Mouse (Mus musculus): ENCODE measurements around the gene Phf2. TPM values are rescaled to one million over a fixed set of nuclear protein-coding genes. Genes with fewer than 3 reads are reported as not detected.

The Phf2 gene
- polyA plus RNA-seq, 1 experiment = 21.5 TPM

DNA sequence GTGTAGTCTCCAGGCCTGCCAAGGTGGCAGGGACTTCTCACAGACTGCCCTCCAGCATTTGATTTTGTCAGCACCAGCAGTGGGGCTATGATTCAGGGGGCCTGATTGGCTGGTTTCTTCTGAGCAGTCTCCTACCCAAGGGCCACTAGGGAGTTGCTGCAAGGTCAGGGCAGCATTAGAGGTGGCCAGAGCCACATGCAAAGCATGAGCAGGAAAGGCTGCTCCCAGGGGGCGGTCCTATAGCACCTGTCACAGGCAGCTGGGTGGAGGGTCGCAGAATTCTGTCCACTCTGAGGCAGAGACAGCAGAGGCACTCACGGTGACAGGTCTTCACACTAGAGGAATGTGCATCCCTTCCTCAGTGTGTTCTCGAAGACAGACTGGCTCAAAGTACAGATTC lies 12.1 kb downstream of the Phf2 start:
- TF ChIP-seq MYOD1 (IDR thresholded peaks at IDR 0.05; ENCODE audit: control insufficient read depth in 1 of 3, insufficient read length in 2 of 3, low read depth in 2 of 3) (peak in 2 of 3 experiments; percentile 46 to 54), MYOG (IDR thresholded peaks at IDR 0.05; ENCODE audit: control insufficient read depth in 1 of 3, insufficient read depth in 1 of 3, insufficient read length in 2 of 3, low read depth in 2 of 3) (peak in 2 of 3 experiments; percentile 43 to 73), USF1 (IDR thresholded peaks at IDR 0.05; ENCODE audit: low read depth) (no peak)
- H3K4me3 ChIP-seq = no peak overlapping the region
- no peak overlapping the region for H3ac ChIP-seq (ENCODE audit: control insufficient read depth, insufficient read length)
- H3K79me2 ChIP-seq (ENCODE audit: control insufficient read depth, insufficient read depth) = peaks cover 86% of the 10 kb centered on the region
- H3K36me3 ChIP-seq (ENCODE audit: control insufficient read depth, insufficient read depth) = no peaks in the 10 kb centered on the region
- H3K4me2 ChIP-seq (ENCODE audit: low read depth) = no peak overlapping the region
- no peaks in the 10 kb centered on the region for H3K27me3 ChIP-seq (ENCODE audit: control insufficient read depth, insufficient read depth, insufficient read length)

DNA sequence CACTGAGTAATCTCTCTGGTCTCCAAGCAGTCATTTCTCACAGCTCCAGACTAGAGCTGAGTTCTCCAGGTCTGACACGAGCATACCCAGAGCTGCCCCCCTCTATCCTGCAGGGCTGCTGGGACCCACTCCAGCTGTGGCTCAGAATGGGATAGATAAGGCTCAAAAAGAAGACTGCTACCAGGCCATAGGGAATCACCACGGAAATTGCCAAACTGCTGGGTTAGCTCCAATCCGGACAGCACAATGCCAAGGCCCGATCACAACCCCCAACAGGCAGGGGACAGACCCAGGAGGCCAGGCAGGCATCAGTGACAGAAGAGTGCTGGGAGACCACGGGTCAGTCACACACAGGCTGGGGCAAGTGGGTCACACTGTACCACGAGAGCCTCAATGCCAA lies 12.9 kb downstream of the Phf2 start:
- H3ac ChIP-seq (ENCODE audit: control insufficient read depth, insufficient read length) = no peak overlapping the region
- H3K79me2 ChIP-seq (ENCODE audit: control insufficient read depth, insufficient read depth) = peaks cover 86% of the 10 kb centered on the region
- TF ChIP-seq USF1 (IDR thresholded peaks at IDR 0.05; ENCODE audit: low read depth) = no peak
- TF ChIP-seq CEBPB (IDR thresholded peaks at IDR 0.05; ENCODE audit: insufficient read depth, poor library complexity, severe bottlenecking) = no peak
- TF ChIP-seq POLR2AphosphoS2 (IDR thresholded peaks at IDR 0.05; ENCODE audit: insufficient read length, low read depth) = no peak
- TF ChIP-seq REST (IDR thresholded peaks at IDR 0.05; ENCODE audit: insufficient read depth, insufficient read length) = no peak
- no peak overlapping the region for H3K4me3 ChIP-seq
- no peaks in the 10 kb centered on the region for H3K27me3 ChIP-seq (ENCODE audit: control insufficient read depth, insufficient read depth, insufficient read length)
- H3K4me2 ChIP-seq (ENCODE audit: low read depth) = no peak overlapping the region
- H3K36me3 ChIP-seq (ENCODE audit: control insufficient read depth, insufficient read depth) = no peaks in the 10 kb centered on the region

DNA sequence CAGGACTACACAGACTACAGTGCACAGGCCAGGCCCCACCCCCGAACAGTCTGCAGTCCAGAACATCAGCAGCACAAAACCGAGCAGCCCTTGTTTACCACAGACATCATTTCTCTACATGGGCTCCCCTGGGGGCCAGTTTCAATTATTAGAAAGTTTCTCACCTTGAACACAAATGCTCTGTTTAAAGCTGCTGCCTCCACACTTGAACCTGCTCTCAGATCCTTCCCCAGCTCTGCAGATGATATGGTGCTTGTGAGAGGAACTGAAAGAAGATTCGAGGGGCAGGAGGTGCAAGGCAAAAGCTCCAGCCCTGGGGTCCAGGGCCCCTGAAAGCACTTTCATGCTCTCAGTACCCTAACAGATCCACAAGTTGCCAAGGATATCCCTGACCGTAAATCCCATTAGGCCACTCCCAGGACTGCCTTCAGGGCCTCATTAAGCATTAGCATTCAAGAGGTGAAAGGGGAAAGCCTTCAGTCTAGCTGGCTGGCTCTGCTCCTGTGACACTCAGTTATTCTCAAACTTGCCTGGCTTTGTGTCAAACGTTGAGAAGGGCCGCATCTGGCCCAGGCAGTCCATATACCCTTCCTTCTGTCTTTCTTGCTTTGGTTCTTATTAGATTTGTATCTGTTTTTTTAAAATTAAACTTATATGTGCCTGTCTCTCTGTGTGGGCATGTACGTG lies 13.5 kb downstream of the Phf2 start:
- no peaks in the 10 kb centered on the region for H3K27me3 ChIP-seq (ENCODE audit: control insufficient read depth, insufficient read depth, insufficient read length)
- peaks cover 84% of the 10 kb centered on the region for H3K79me2 ChIP-seq (ENCODE audit: control insufficient read depth, insufficient read depth)
- H3K4me2 ChIP-seq (ENCODE audit: low read depth) = no peak overlapping the region
- H3K36me3 ChIP-seq (ENCODE audit: control insufficient read depth, insufficient read depth) = no peaks in the 10 kb centered on the region
- H3ac ChIP-seq (ENCODE audit: control insufficient read depth, insufficient read length) = no peak overlapping the region
- H3K4me3 ChIP-seq = no peak overlapping the region
- TF ChIP-seq MAX (IDR thresholded peaks at IDR 0.05; ENCODE audit: low read depth) = no peak
- no peak for TF ChIP-seq TCF3 (IDR thresholded peaks at IDR 0.05; ENCODE audit: insufficient read length, low read depth)
- no peak for TF ChIP-seq CEBPB (IDR thresholded peaks at IDR 0.05; ENCODE audit: insufficient read depth, poor library complexity, severe bottlenecking)

DNA sequence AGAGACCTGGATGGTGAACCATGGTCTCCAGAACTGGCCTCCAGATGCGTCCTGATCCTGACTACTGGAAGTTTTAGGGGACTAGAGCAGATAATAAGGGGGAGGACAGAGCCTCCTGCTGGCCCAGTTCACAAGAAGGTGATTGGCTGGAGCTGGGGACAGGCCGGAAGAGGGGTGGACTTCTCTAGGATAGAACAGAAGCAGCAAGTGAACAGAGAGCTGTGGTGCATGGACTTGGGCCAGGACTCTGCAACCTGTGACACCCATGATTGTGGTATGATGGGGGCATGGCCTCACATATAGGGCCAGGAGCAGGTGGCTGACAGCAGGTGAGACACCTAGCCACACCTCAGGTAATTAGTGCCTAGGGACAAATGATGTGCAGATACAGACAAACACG lies 17.0 kb downstream of the Phf2 start:
- Histone ChIP-seq H3K79me2 (ENCODE audit: control insufficient read depth, insufficient read depth) (peaks cover 81% of the 10 kb centered on the region), H3K4me3 (no peak overlapping the region), H3K36me3 (ENCODE audit: control insufficient read depth, insufficient read depth) (no peaks in the 10 kb centered on the region), H3ac (ENCODE audit: control insufficient read depth, insufficient read length) (no peak overlapping the region), H3K4me2 (ENCODE audit: low read depth) (no peak overlapping the region), H3K27me3 (ENCODE audit: control insufficient read depth, insufficient read depth, insufficient read length) (no peaks in the 10 kb centered on the region)
- TF ChIP-seq TCF12 (IDR thresholded peaks at IDR 0.05; ENCODE audit: insufficient read depth, poor library complexity, severe bottlenecking) (no peak), MAX (IDR thresholded peaks at IDR 0.05; ENCODE audit: low read depth) (no peak), POLR2AphosphoS2 (IDR thresholded peaks at IDR 0.05; ENCODE audit: insufficient read length, low read depth) (no peak)

DNA sequence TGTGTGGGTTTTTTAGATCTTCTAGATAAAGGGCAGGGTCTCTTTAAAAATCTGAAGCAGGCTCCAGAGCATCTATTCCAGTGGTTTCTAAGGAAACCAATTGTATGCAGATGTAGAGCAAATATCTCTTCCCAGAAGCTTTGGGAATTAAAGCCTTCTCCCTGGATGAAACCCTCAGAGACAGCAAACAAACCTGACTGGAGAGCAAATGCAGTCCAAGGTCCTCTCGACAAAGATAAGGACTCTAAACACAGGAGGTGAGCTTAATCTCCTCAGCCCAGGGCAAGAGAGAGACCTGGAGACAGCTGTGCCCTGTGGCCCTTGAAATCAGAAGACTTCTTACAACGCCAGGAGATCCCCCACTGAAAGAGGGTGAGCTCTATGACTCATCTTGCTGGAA lies 17.4 kb downstream of the Phf2 start:
- no peaks in the 10 kb centered on the region for H3K27me3 ChIP-seq (ENCODE audit: control insufficient read depth, insufficient read depth, insufficient read length)
- no peak overlapping the region for H3K4me3 ChIP-seq
- no peak for TF ChIP-seq MYOG (IDR thresholded peaks at IDR 0.05; ENCODE audit: control insufficient read depth in 1 of 3, insufficient read depth in 1 of 3, insufficient read length in 2 of 3, low read depth in 2 of 3)
- no peak for TF ChIP-seq TCF12 (IDR thresholded peaks at IDR 0.05; ENCODE audit: insufficient read depth, poor library complexity, severe bottlenecking)
- no peak for TF ChIP-seq MAX (IDR thresholded peaks at IDR 0.05; ENCODE audit: low read depth)
- TF ChIP-seq POLR2AphosphoS2 (IDR thresholded peaks at IDR 0.05; ENCODE audit: insufficient read length, low read depth) = no peak
- no peak for TF ChIP-seq SRF (IDR thresholded peaks at IDR 0.05; ENCODE audit: control insufficient read depth, insufficient read length, low read depth)
- no peak for TF ChIP-seq POLR2A (IDR thresholded peaks at IDR 0.05; ENCODE audit: insufficient read length, low read depth)
- TF ChIP-seq TCF3 (IDR thresholded peaks at IDR 0.05; ENCODE audit: insufficient read length, low read depth) = no peak
- no peak for TF ChIP-seq REST (IDR thresholded peaks at IDR 0.05; ENCODE audit: insufficient read depth, insufficient read length)
- no peak for TF ChIP-seq MYOD1 (IDR thresholded peaks at IDR 0.05; ENCODE audit: control insufficient read depth in 1 of 3, insufficient read length in 2 of 3, low read depth in 2 of 3)
- TF ChIP-seq USF1 (IDR thresholded peaks at IDR 0.05; ENCODE audit: low read depth) = no peak
- TF ChIP-seq E2F4 (IDR thresholded peaks at IDR 0.05; ENCODE audit: insufficient read depth) = no peak
- TF ChIP-seq CEBPB (IDR thresholded peaks at IDR 0.05; ENCODE audit: insufficient read depth, poor library complexity, severe bottlenecking) = no peak
- H3K4me2 ChIP-seq (ENCODE audit: low read depth) = no peak overlapping the region
- H3K79me2 ChIP-seq (ENCODE audit: control insufficient read depth, insufficient read depth) = peaks cover 77% of the 10 kb centered on the region
- H3ac ChIP-seq (ENCODE audit: control insufficient read depth, insufficient read length) = no peak overlapping the region
- no peaks in the 10 kb centered on the region for H3K36me3 ChIP-seq (ENCODE audit: control insufficient read depth, insufficient read depth)

DNA sequence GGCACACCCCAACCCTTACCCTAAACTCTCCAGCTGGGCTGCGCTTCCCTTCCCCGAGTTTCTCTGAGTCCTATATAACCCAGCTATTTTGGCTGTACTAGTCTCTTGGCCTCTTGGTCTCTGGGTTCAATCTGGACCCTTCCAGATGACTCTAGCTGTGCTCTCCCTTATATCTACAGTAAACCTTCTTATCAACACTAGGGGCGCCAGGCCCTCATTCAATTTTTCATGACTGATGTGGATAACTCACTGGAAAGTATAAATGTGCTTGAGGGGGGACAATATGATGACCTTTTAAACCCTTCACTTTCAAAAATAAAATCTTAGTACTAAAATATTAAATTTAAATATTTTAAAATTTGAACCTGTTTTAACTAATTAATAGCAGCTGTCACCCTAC lies 18.1 kb downstream of the Phf2 start:
- Histone ChIP-seq H3K36me3 (ENCODE audit: control insufficient read depth, insufficient read depth) (no peaks in the 10 kb centered on the region), H3K79me2 (ENCODE audit: control insufficient read depth, insufficient read depth) (peaks cover 73% of the 10 kb centered on the region), H3ac (ENCODE audit: control insufficient read depth, insufficient read length) (no peak overlapping the region), H3K4me2 (ENCODE audit: low read depth) (no peak overlapping the region), H3K4me3 (no peak overlapping the region), H3K27me3 (ENCODE audit: control insufficient read depth, insufficient read depth, insufficient read length) (no peaks in the 10 kb centered on the region)
- TF ChIP-seq SRF (IDR thresholded peaks at IDR 0.05; ENCODE audit: control insufficient read depth, insufficient read length, low read depth) = no peak
- TF ChIP-seq E2F4 (IDR thresholded peaks at IDR 0.05; ENCODE audit: insufficient read depth) = no peak
- no peak for TF ChIP-seq POLR2A (IDR thresholded peaks at IDR 0.05; ENCODE audit: insufficient read length, low read depth)
- no peak for TF ChIP-seq USF1 (IDR thresholded peaks at IDR 0.05; ENCODE audit: low read depth)
- no peak for TF ChIP-seq MYOG (IDR thresholded peaks at IDR 0.05; ENCODE audit: control insufficient read depth in 1 of 3, insufficient read depth in 1 of 3, insufficient read length in 2 of 3, low read depth in 2 of 3)
- no peak for TF ChIP-seq POLR2AphosphoS2 (IDR thresholded peaks at IDR 0.05; ENCODE audit: insufficient read length, low read depth)
- TF ChIP-seq CEBPB (IDR thresholded peaks at IDR 0.05; ENCODE audit: insufficient read depth, poor library complexity, severe bottlenecking) = no peak
- no peak for TF ChIP-seq REST (IDR thresholded peaks at IDR 0.05; ENCODE audit: insufficient read depth, insufficient read length)
- no peak for TF ChIP-seq MYOD1 (IDR thresholded peaks at IDR 0.05; ENCODE audit: control insufficient read depth in 1 of 3, insufficient read length in 2 of 3, low read depth in 2 of 3)
- no peak for TF ChIP-seq TCF3 (IDR thresholded peaks at IDR 0.05; ENCODE audit: insufficient read length, low read depth)
- TF ChIP-seq TCF12 (IDR thresholded peaks at IDR 0.05; ENCODE audit: insufficient read depth, poor library complexity, severe bottlenecking) = no peak
- TF ChIP-seq MAX (IDR thresholded peaks at IDR 0.05; ENCODE audit: low read depth) = no peak
